Mouse (Mus musculus): Measurements from ENCODE around the gene Olfr911-ps1. TPM values are rescaled to one million over a fixed set of nuclear protein-coding genes. Genes with fewer than 3 reads are reported as not detected.

Olfr911-ps1 gene
- total RNA-seq (2021) = not detected

- intact Hi-C loops (cut with DNase I) = no loop called here
These were observed at the start of gene Olfr911-ps1 for GRCm38 (mm10) chr9:38521280-38521679. Olfr911-ps1 (plus strand) TSS chr9:38521580.

GRCm38 (mm10) chr9:38486785-38487184, 34.6 kb upstream of the Olfr911-ps1 start, which contains the start of gene Olfr906:
Olfr906 (plus strand) TSS chr9:38487085.
- intact Hi-C loops (cut with DNase I) = no loop called here
- DNase-seq = no peak

More at GRCm38 (mm10) chr9:38521280-38521679, at the start of gene Olfr911-ps1:
- no peak for DNase-seq

- intact Hi-C loops (cut with DNase I) = no loop called here
These were observed 25.9 kb upstream of the Olfr911-ps1 start, which contains the start of gene Olfr907 for GRCm38 (mm10) chr9:38495501-38495900. Olfr907 (plus strand) TSS chr9:38495801.

GRCm38 (mm10) chr9:38512353-38512752, 9.0 kb upstream of the Olfr911-ps1 start:
- no peak for DNase-seq
- intact Hi-C loops (cut with DNase I) = no loop called here

More at GRCm38 (mm10) chr9:38495501-38495900, 25.9 kb upstream of the Olfr911-ps1 start, which contains the start of gene Olfr907:
- no peak for DNase-seq

- intact Hi-C loops (cut with DNase I) = no loop called here
- DNase-seq = no peak
These were observed 16.2 kb downstream of the Olfr911-ps1 start, which contains the start of gene Olfr910 for GRCm38 (mm10) chr9:38537549-38537948. Olfr910 (plus strand) TSS chr9:38537849.

Other genes starting within 250 kb of the Olfr911-ps1 start
- not detected for gene Olfr896-ps1, start 230.5 kb upstream of the Olfr911-ps1 start, total RNA-seq (2021)
- not detected for gene Olfr25, start 192.5 kb upstream of the Olfr911-ps1 start, total RNA-seq (2021)
- not detected for gene Olfr898, start 173.2 kb upstream of the Olfr911-ps1 start, total RNA-seq (2021)
- not detected for gene Olfr250, start 154.7 kb upstream of the Olfr911-ps1 start, total RNA-seq (2021)
- not detected for gene Olfr251, start 144.5 kb upstream of the Olfr911-ps1 start, total RNA-seq (2021)
- gene Olfr147, start 119.9 kb upstream of the Olfr911-ps1 start, total RNA-seq (2021) = not detected
- gene Olfr901, start 92.1 kb upstream of the Olfr911-ps1 start, total RNA-seq (2021) = not detected
- not detected for gene Olfr902, start 73.9 kb upstream of the Olfr911-ps1 start, total RNA-seq (2021)
- gene Olfr904, start 58.4 kb upstream of the Olfr911-ps1 start, total RNA-seq (2021) = not detected
- gene Olfr905, start 50.5 kb upstream of the Olfr911-ps1 start, total RNA-seq (2021) = not detected
- gene Olfr906, start 34.5 kb upstream of the Olfr911-ps1 start, total RNA-seq (2021) = not detected
- not detected for gene Olfr907, start 25.8 kb upstream of the Olfr911-ps1 start, total RNA-seq (2021)
- not detected for gene Olfr910, start 16.3 kb downstream of the Olfr911-ps1 start, total RNA-seq (2021)
- gene Olfr912, start 58.6 kb downstream of the Olfr911-ps1 start, total RNA-seq (2021) = not detected
- not detected for gene Olfr913, start 71.2 kb downstream of the Olfr911-ps1 start, total RNA-seq (2021)
- gene Olfr914, start 83.5 kb downstream of the Olfr911-ps1 start, total RNA-seq (2021) = not detected
- not detected for gene Olfr916, start 138.3 kb downstream of the Olfr911-ps1 start, total RNA-seq (2021)
- not detected for gene Olfr917, start 144.3 kb downstream of the Olfr911-ps1 start, total RNA-seq (2021)
- gene Olfr918, start 153.0 kb downstream of the Olfr911-ps1 start, total RNA-seq (2021) = not detected
- not detected for gene Olfr919, start 182.1 kb downstream of the Olfr911-ps1 start, total RNA-seq (2021)
- gene Vwa5a, start 196.7 kb downstream of the Olfr911-ps1 start, total RNA-seq (2021) = 1 to 10 TPM; 6.6 to 7.6 TPM
- gene Olfr920, start 230.7 kb downstream of the Olfr911-ps1 start, total RNA-seq (2021) = under 1 TPM in 1 of 2 experiments, not detected in 1; 0.06 TPM

Measured in left cerebral cortex, postnatal 4 days (tissue).